Mouse (Mus musculus): Measurements from ENCODE around the gene Tesk1. TPM values are rescaled to one million over a fixed set of nuclear protein-coding genes. Genes with fewer than 3 reads are reported as not detected.

Tesk1 gene
- total RNA-seq, 2 experiments from 2014 or later, result 4.8 to 15.6 TPM

GRCm38 (mm10) chr4:43447251-43447650 is 5.5 kb downstream of the Tesk1 start:
- ATAC-seq (replicated peaks; ENCODE audit: low FRiP score, low TSS enrichment, poor library complexity, severe bottlenecking), result peak; percentile 54

GRCm38 (mm10) chr4:43448554-43448953 is 6.8 kb downstream of the Tesk1 start:
- ATAC-seq (replicated peaks; ENCODE audit: low FRiP score, low TSS enrichment, poor library complexity, severe bottlenecking), result no peak

- ATAC-seq (replicated peaks; ENCODE audit: low FRiP score, low TSS enrichment, poor library complexity, severe bottlenecking), result no peak
Observed at GRCm38 (mm10) chr4:43452315-43452714, 10.6 kb downstream of the Tesk1 start.

GRCm38 (mm10) chr4:43453413-43453812 is 11.7 kb downstream of the Tesk1 start:
- ATAC-seq (replicated peaks; ENCODE audit: low FRiP score, low TSS enrichment, poor library complexity, severe bottlenecking), result no peak

- ATAC-seq (replicated peaks; ENCODE audit: low FRiP score, low TSS enrichment, poor library complexity, severe bottlenecking), result peak; percentile 61
Observed at GRCm38 (mm10) chr4:43454041-43454836, 12.5 kb downstream of the Tesk1 start, which contains the start of gene Cd72. TSS of gene Cd72 (minus strand) at chr4:43454628.

- ATAC-seq (replicated peaks; ENCODE audit: low FRiP score, low TSS enrichment, poor library complexity, severe bottlenecking), result no peak
Observed at GRCm38 (mm10) chr4:43456470-43456869, 14.7 kb downstream of the Tesk1 start.

- no peak for ATAC-seq (replicated peaks; ENCODE audit: low FRiP score, low TSS enrichment, poor library complexity, severe bottlenecking)
Observed at GRCm38 (mm10) chr4:43457124-43457523, 15.4 kb downstream of the Tesk1 start.

- peak; percentile 18; the same call in 1 of the 2 replicates for ATAC-seq (replicated peaks; ENCODE audit: low FRiP score, low TSS enrichment, poor library complexity, severe bottlenecking)
Observed at GRCm38 (mm10) chr4:43463102-43463501, 21.4 kb downstream of the Tesk1 start.

- ATAC-seq (replicated peaks; ENCODE audit: low FRiP score, low TSS enrichment, poor library complexity, severe bottlenecking), result no peak
Observed at GRCm38 (mm10) chr4:43465935-43466334, 24.2 kb downstream of the Tesk1 start.

- ATAC-seq (replicated peaks; ENCODE audit: low FRiP score, low TSS enrichment, poor library complexity, severe bottlenecking), result no peak
Observed at GRCm38 (mm10) chr4:43466872-43467271, 25.1 kb downstream of the Tesk1 start.

GRCm38 (mm10) chr4:43470301-43470700 is 28.6 kb downstream of the Tesk1 start:
- no peak for ATAC-seq (replicated peaks; ENCODE audit: low FRiP score, low TSS enrichment, poor library complexity, severe bottlenecking)

- ATAC-seq (replicated peaks; ENCODE audit: low FRiP score, low TSS enrichment, poor library complexity, severe bottlenecking), result no peak
Observed at GRCm38 (mm10) chr4:43473636-43474035, 31.9 kb downstream of the Tesk1 start.

GRCm38 (mm10) chr4:43476604-43477003 is 34.9 kb downstream of the Tesk1 start:
- ATAC-seq (replicated peaks; ENCODE audit: low FRiP score, low TSS enrichment, poor library complexity, severe bottlenecking), result peak; percentile 50

- ATAC-seq (replicated peaks; ENCODE audit: low FRiP score, low TSS enrichment, poor library complexity, severe bottlenecking), result peak; percentile 97
Observed at GRCm38 (mm10) chr4:43477857-43478533, 36.3 kb downstream of the Tesk1 start.

GRCm38 (mm10) chr4:43478534-43478858 is 36.8 kb downstream of the Tesk1 start:
- ATAC-seq (replicated peaks; ENCODE audit: low FRiP score, low TSS enrichment, poor library complexity, severe bottlenecking), result peak; percentile 36; the same call in 1 of the 2 replicates

- ATAC-seq (replicated peaks; ENCODE audit: low FRiP score, low TSS enrichment, poor library complexity, severe bottlenecking), result peak; percentile 29
Observed at GRCm38 (mm10) chr4:43478906-43479832, 37.4 kb downstream of the Tesk1 start.

GRCm38 (mm10) chr4:43480985-43481384 is 39.2 kb downstream of the Tesk1 start:
- ATAC-seq (replicated peaks; ENCODE audit: low FRiP score, low TSS enrichment, poor library complexity, severe bottlenecking), result no peak

GRCm38 (mm10) chr4:43481894-43482456 is 40.2 kb downstream of the Tesk1 start:
- ATAC-seq (replicated peaks; ENCODE audit: low FRiP score, low TSS enrichment, poor library complexity, severe bottlenecking), result no peak

GRCm38 (mm10) chr4:43482591-43482990 is 40.9 kb downstream of the Tesk1 start:
- ATAC-seq (replicated peaks; ENCODE audit: low FRiP score, low TSS enrichment, poor library complexity, severe bottlenecking), result no peak
